Mouse (Mus musculus) kidney, embryonic 15.5 days (tissue): ENCODE measurements around the gene Cdk18. TPM values are rescaled to one million over a fixed set of nuclear protein-coding genes. Genes with fewer than 3 reads are reported as not detected.

Source experiments
- ATAC-seq: fragments of 200-750 bp; cut with Nextera tagmentation; replicated peaks from 2 replicates; pipeline ENCODE4 v1.8.0; 2017; ENCODE audit warnings: moderate TSS enrichment; ENCODE audit not compliant: low FRiP score
- H3K27ac ChIP-seq: fragments of 300-500 bp; sonication (generic); 2 replicates; pipeline ENCODE4 v1.5.1; 2015; ENCODE audit warnings: mild to moderate bottlenecking, inconsistent platforms
- H3K27me3 ChIP-seq: fragments of 300-500 bp; sonication (generic); 2 replicates; pipeline ENCODE4 v1.6.1; 2015; ENCODE audit warnings: inconsistent platforms
- H3K36me3 ChIP-seq: fragments of 300-500 bp; sonication (generic); 2 replicates; pipeline ENCODE4 v1.6.1; 2015; ENCODE audit warnings: inconsistent platforms
- H3K4me1 ChIP-seq: fragments of 300-500 bp; sonication (generic); 2 replicates; pipeline ENCODE4 v1.6.1; 2015; ENCODE audit warnings: inconsistent platforms
- H3K4me2 ChIP-seq: fragments of 300-500 bp; sonication (generic); 2 replicates; pipeline ENCODE4 v1.6.1; 2015; ENCODE audit warnings: moderate library complexity, mild to moderate bottlenecking, inconsistent platforms
- H3K4me3 ChIP-seq: fragments of 300-500 bp; sonication (generic); replicated peaks from 2 replicates; pipeline ENCODE4 v1.5.1; 2015; ENCODE audit warnings: mild to moderate bottlenecking, inconsistent platforms
- H3K9ac ChIP-seq: fragments of 300-500 bp; sonication (generic); 2 replicates; pipeline ENCODE4 v1.6.1; 2015; ENCODE audit warnings: mild to moderate bottlenecking, inconsistent platforms
- H3K9me3 ChIP-seq: fragments of 300-500 bp; sonication (generic); replicated peaks from 2 replicates; pipeline ENCODE4 v1.6.1; 2016; ENCODE audit warnings: inconsistent platforms
- WGBS: fragments of 180-500 bp; shearing (Covaris S2); methylation state at CpG from one replicate; pipeline ENCODE4 v1.1.7; 2015; ENCODE audit warnings: mixed read lengths; 5-methylcytosine and 5-hydroxymethylcytosine counted together
- polyA plus RNA-seq: library from polyadenylated mRNA; unstranded; fragments of >200 nt; fragmentation: Nextera tagmentation; extraction: Ambion mirVana; gene quantifications from 2 replicates; pipeline ENCODE4 v1.2.1, GENCODE M21; 2015

The Cdk18 gene
- polyA plus RNA-seq, 1 experiment from 2014 or later: 8.1 TPM

DNA sequence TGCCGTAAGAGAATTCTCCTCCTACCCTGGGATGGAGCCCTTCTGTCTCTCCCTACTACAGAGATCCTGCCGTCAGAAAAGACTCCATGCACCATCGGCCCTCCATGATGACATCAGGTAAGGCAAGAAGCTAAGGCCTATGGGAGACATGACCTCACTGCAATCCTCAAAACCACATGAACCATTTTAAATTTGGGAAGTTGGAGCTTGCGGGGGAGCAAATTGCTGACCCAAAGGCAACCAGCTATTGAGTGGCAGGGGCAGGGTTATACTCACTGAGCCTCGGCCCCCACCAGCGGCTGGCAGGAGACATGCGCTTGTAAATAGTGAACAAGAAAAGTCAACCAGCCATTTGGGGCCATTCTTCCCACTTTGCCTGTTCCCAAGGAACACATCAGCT lies 3.9 kb downstream of the Cdk18 start:
- Histone ChIP-seq H3K27me3 (peaks cover 6% of the 10 kb centered on the region; the same call in 1 of the 2 replicates), H3K36me3 (no peaks in the 10 kb centered on the region), H3K27ac (no peak overlapping the region), H3K4me3 (no peak overlapping the region), H3K9me3 (no peaks in the 10 kb centered on the region), H3K4me1 (peaks cover 46% of the 10 kb centered on the region), H3K9ac (no peak overlapping the region), H3K4me2 (no peak overlapping the region)
- no peak for ATAC-seq
- 75% methylated on average over 7 of the region's 7 CpGs for WGBS

DNA sequence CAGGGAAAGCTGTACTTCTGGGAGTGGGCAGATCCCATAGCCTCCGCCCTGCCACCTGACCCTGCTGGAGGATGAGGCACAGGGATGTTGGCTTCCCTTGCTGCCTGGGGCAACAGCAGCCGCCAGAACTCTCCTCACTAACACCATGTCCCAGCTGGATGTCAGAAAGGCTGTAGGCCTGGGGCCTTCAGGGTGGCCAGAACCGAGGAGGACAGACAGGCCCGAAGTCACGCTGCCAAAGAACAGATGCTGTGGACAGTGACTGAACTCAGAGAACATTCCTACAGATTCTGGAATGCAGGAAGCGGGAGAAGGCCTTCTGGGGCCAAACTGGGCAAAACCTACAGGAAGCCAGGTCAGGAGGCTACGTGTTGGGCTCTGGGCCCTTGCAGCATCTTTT lies 11.2 kb downstream of the Cdk18 start:
- Histone ChIP-seq H3K9ac (no peak overlapping the region), H3K27ac (peak overlapping the region; percentile 57), H3K4me2 (no peak overlapping the region), H3K4me3 (no peak overlapping the region), H3K9me3 (no peaks in the 10 kb centered on the region), H3K27me3 (no peaks in the 10 kb centered on the region), H3K4me1 (peaks cover 57% of the 10 kb centered on the region), H3K36me3 (no peaks in the 10 kb centered on the region)
- WGBS: 45% methylated on average over 7 of the region's 7 CpGs
- peak; percentile 24; the same call in 1 of the 2 replicates for ATAC-seq

DNA sequence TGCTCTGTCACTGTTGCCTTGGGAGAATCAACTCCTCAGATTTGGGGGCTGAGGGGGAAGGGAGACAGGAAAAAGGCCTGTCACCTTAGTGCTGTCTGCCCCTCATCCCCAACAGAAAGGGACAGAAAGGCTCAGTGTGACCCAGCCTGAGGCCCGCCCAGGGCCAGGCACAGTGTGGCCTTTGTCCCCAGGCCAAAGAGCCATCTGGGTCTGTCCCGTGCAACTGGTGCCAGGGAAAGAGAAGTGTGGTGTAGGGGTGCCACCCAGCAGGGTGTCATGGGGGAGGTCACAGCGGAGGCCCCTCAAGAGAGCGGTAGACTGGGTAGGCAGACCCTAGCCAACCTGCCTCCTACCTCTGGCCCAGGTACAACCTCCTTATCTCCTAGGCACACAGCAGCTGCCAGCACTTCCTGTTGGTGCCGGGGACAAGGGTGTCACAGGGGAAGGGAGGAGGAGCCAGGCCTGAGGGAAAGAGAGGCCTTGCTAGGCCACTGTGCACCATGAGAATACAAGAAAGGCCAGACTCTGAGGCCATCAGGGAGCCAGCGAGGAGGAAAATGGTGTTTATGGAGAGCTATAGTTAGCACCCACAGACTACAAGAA lies 13.6 kb downstream of the Cdk18 start:
- Histone ChIP-seq H3K9ac (no peak overlapping the region), H3K4me2 (no peak overlapping the region), H3K4me3 (no peak overlapping the region), H3K36me3 (0 out of 2 replicates have a peak, but pooled peaks cover under 1% of the 10 kb centered on the region), H3K9me3 (no peaks in the 10 kb centered on the region), H3K27ac (peak overlapping the region; percentile 71), H3K27me3 (no peaks in the 10 kb centered on the region), H3K4me1 (peaks cover 49% of the 10 kb centered on the region)
- 57% methylated on average over 6 of the region's 6 CpGs for WGBS
- 0 out of 2 replicates have a peak, but pooled peaks have one; percentile 10 for ATAC-seq

DNA sequence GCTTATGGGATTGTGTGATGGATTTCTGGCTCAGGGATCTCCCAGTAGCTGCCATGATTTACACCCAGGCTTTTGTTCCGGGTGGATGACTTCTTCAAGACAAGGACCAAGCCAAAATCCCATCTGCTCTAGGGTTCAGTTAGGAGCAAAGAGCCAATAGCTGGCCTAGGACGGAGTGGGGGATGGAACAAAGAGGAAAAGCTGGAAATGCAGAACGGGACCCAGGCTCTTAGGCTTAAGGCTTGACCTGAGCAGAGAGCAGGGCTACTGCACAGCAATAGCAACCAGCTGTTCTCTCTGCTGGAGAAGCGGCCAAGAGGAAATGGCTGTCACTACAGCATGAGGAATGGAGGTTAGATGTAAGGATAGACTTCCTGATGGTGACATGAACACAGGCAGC lies 14.2 kb downstream of the Cdk18 start:
- Histone ChIP-seq H3K27me3 (no peaks in the 10 kb centered on the region), H3K4me1 (peaks cover 46% of the 10 kb centered on the region), H3K36me3 (0 out of 2 replicates have a peak, but pooled peaks cover 6% of the 10 kb centered on the region), H3K9me3 (no peaks in the 10 kb centered on the region), H3K4me2 (no peak overlapping the region), H3K4me3 (no peak overlapping the region), H3K9ac (no peak overlapping the region), H3K27ac (peak overlapping the region; percentile 71)
- 23% methylated on average over 4 of the region's 4 CpGs for WGBS
- ATAC-seq: peak; percentile 74

DNA sequence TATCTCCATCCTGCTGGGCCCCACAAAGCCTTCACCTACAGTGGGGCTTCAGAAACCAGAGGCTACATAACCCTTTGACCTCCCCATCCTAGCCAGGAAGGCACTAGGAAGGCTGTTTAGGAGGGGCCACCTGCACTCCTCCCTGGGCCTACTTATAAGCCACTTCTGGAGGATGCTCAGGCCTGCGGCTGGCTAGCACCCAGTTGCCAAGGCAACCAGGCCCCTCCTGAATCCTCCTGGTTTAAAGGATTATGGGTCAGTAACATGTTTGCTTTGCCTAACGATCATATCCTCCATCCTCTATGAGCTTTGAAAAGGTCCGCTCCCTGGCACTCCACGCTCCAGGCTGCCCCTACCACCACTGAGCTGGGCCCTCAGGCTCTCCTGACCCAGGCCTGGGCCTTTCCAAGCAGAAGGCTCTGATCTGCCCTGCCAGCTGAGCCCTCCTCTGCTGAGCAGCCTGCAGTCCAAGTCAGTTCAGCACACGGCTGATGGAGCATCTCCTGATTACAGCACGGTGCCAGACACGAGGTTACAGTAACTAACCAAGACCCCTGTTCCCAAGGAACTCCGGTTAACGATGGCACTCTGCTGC lies 16.0 kb downstream of the Cdk18 start:
- Histone ChIP-seq H3K4me2 (no peak overlapping the region), H3K4me3 (no peak overlapping the region), H3K4me1 (peaks cover 37% of the 10 kb centered on the region), H3K9me3 (no peaks in the 10 kb centered on the region), H3K36me3 (0 out of 2 replicates have a peak, but pooled peaks cover 10% of the 10 kb centered on the region), H3K27ac (no peak overlapping the region), H3K27me3 (no peaks in the 10 kb centered on the region), H3K9ac (no peak overlapping the region)
- ATAC-seq: no peak
- 74% methylated on average over 9 of the region's 9 CpGs for WGBS

DNA sequence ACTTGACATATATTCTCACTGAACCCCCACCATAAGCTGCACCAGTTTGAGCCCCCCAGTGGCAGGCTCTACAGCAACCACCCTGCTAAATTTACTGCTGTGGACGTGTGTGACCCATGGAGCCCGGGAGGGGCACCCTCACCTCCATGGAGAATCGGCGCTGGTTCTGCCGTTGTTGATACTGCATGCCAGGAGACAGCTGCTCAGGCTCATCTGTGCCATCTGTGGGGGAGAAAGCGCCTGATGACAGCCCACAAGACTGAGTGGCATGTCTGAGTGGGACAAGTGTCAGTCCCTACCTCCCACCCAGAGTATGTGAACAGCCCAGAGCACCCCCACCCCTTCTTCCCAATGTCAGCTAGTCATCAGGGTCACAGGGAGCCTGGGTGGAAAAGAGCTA lies 17.6 kb downstream of the Cdk18 start:
- Histone ChIP-seq H3K27ac (no peak overlapping the region), H3K27me3 (no peaks in the 10 kb centered on the region), H3K4me2 (no peak overlapping the region), H3K4me3 (no peak overlapping the region), H3K9me3 (no peaks in the 10 kb centered on the region), H3K9ac (no peak overlapping the region), H3K36me3 (0 out of 2 replicates have a peak, but pooled peaks cover 10% of the 10 kb centered on the region), H3K4me1 (peaks cover 22% of the 10 kb centered on the region)
- WGBS: 74% methylated on average over 6 of the region's 6 CpGs
- ATAC-seq: no peak

DNA sequence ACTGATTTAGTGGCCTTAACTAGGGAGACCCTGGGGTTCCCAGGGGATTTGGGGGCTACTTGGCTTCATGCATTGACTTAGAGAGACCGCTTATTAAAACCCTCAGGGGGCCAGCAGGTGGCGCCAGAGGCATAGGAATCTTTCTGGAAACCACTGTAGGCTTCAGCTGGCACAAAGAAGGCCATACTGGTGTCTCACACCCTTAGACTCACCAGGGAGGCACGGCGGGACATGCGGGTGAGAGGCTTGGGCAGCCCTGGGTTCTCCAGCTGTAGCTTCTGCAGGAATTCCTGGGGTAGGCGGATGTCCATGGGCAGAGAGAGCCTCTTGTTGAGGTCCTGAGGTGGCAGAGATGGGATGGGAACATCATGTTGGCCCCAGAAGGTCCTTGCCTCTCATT lies 18.2 kb downstream of the Cdk18 start:
- Histone ChIP-seq H3K27ac (no peak overlapping the region), H3K4me1 (peaks cover 19% of the 10 kb centered on the region), H3K36me3 (0 out of 2 replicates have a peak, but pooled peaks cover 10% of the 10 kb centered on the region), H3K4me2 (no peak overlapping the region), H3K9ac (no peak overlapping the region), H3K4me3 (no peak overlapping the region), H3K9me3 (no peaks in the 10 kb centered on the region), H3K27me3 (no peaks in the 10 kb centered on the region)
- WGBS: 31% methylated on average over 6 of the region's 6 CpGs
- no peak for ATAC-seq

DNA sequence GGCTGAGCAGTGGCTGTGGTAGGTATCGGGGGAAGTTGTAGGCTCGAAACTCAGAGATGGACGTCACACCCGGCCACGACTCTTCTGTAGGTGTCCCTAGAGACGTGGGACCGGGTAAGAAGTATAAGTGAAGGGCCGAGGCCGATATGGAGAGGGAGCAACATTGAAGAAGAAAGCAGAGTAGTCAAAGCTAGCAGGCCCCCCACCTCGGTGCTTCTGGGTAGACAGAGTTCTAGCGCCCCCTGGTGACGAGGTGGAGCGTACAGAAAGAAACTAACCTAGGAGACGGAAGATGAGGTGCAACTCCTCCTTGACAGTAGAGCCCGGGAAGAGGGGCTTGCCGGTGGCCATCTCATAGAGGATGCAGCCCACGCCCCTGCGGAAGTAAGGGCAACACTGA lies 22.9 kb downstream of the Cdk18 start:
- H3K27ac ChIP-seq: no peak overlapping the region
- no peak overlapping the region for H3K4me2 ChIP-seq
- no peaks in the 10 kb centered on the region for H3K4me1 ChIP-seq
- no peak for ATAC-seq
- H3K36me3 ChIP-seq: 0 out of 2 replicates have a peak, but pooled peaks cover 10% of the 10 kb centered on the region
- no peaks in the 10 kb centered on the region for H3K27me3 ChIP-seq
- WGBS: 40% methylated on average over 18 of the region's 18 CpGs
- H3K4me3 ChIP-seq: no peak overlapping the region
- H3K9ac ChIP-seq: no peak overlapping the region
- no peaks in the 10 kb centered on the region for H3K9me3 ChIP-seq

DNA sequence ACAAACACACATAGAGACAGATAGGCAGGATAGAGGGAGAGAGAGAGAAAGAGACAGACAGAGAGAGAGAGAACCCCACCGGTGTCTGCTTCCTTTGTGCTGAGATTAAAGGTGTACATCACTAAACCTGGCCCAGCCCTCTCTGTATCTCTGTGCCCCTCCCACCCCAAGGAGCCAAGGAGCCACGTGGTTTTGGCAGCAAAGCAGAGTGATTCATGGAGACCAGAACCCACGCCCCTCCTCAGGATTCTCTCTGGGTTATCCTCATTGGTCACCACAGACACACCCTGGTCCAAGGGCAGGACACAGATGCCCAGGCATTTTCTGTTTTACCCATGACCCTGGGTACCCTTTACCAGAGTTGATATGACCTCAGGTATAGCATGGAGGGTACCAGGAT lies 26.4 kb downstream of the Cdk18 start:
- H3K9ac ChIP-seq: no peak overlapping the region
- WGBS: 45% methylated on average over 3 of the region's 3 CpGs
- H3K27ac ChIP-seq: no peak overlapping the region
- no peak overlapping the region for H3K4me2 ChIP-seq
- no peaks in the 10 kb centered on the region for H3K27me3 ChIP-seq
- no peak overlapping the region for H3K4me3 ChIP-seq
- no peaks in the 10 kb centered on the region for H3K36me3 ChIP-seq
- no peaks in the 10 kb centered on the region for H3K4me1 ChIP-seq
- no peaks in the 10 kb centered on the region for H3K9me3 ChIP-seq
- ATAC-seq: 0 out of 2 replicates have a peak, but pooled peaks have one; percentile 40

DNA sequence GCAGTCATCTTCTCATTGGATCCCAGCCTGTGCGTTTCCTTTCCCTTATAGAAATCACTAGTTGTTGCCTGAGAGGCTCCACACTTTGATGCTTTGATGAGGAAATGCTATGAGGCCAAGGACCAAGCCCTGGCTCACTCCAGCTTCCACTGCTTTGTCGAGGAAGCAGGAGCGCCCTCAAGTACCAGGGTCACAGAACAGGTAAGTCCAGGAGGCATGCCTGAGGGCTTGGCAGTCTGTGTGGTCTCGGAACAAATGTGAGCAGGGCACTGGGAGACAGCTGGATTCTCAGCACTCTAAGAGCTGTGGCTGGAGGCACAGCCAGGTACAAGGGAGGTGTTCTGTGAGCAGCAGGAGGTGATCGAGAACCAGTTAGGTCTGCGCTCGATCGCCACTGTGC lies 27.1 kb downstream of the Cdk18 start:
- H3K9me3 ChIP-seq: no peaks in the 10 kb centered on the region
- ATAC-seq: no peak

DNA sequence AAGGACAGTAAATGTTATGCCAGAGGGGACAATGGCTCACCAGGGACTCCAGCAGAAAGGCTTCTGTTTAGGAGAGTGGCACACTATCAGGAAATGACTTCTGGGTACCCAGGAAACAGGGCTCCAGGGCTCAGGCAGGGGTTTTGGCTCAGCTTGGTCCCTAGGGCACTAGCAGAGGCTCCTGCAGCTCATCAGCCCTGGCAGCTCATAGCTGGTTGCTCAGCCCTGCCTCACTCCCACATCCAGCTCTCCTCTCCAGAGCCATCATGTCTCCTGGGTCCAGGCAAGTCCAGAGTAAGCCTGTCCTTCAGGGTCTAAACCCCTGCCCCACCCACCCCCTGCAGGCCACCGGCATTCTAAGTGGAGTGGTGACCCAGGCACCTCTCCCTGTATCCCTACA lies 28.1 kb downstream of the Cdk18 start:
- ATAC-seq: no peak
- 58% methylated on average over 1 of the region's 1 CpGs for WGBS

More for the DNA sequence above, 27.1 kb downstream of the Cdk18 start:
- no peak overlapping the region for H3K9ac ChIP-seq
- no peaks in the 10 kb centered on the region for H3K4me1 ChIP-seq
- no peaks in the 10 kb centered on the region for H3K27me3 ChIP-seq
- H3K4me3 ChIP-seq: no peak overlapping the region
- 76% methylated on average over 8 of the region's 8 CpGs for WGBS
- H3K4me2 ChIP-seq: no peak overlapping the region
- H3K27ac ChIP-seq: no peak overlapping the region
- no peaks in the 10 kb centered on the region for H3K36me3 ChIP-seq

DNA sequence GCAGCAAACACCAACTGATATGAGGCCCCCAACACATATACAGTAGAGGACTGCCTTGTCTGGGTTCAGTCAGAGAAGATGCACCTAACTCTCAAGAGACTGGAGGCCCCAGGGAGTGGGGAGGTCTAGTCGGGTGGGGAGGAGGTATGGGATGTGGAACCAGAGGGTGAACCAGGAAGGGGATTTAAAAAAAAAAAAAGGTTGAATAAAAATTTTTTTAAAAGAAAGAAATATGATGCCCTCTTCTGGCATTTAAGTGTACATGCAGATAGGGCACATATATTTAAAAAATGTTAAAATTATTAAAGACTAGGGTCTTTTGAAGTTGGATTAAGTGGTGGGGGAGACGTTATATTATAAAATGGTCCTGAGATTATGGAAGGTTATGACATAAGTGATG lies 30.1 kb downstream of the Cdk18 start:
- Histone ChIP-seq H3K27me3 (no peaks in the 10 kb centered on the region), H3K4me3 (no peak overlapping the region), H3K4me2 (no peak overlapping the region), H3K4me1 (no peaks in the 10 kb centered on the region), H3K9me3 (no peaks in the 10 kb centered on the region), H3K27ac (no peak overlapping the region), H3K9ac (no peak overlapping the region), H3K36me3 (no peaks in the 10 kb centered on the region)
- WGBS: 67% methylated on average over 2 of the region's 2 CpGs
- no peak for ATAC-seq

More for the DNA sequence above, 28.1 kb downstream of the Cdk18 start:
- Histone ChIP-seq H3K9me3 (no peaks in the 10 kb centered on the region), H3K27ac (no peak overlapping the region), H3K4me3 (no peak overlapping the region), H3K27me3 (no peaks in the 10 kb centered on the region), H3K36me3 (no peaks in the 10 kb centered on the region), H3K4me1 (no peaks in the 10 kb centered on the region), H3K9ac (no peak overlapping the region), H3K4me2 (no peak overlapping the region)
